Mouse (Mus musculus) urinary bladder, postnatal 0 days (tissue): Measurements from ENCODE around the gene Taar2. TPM values are rescaled to one million over a fixed set of nuclear protein-coding genes. Genes with fewer than 3 reads are reported as not detected.

Experiments
- polyA plus RNA-seq: library from polyadenylated mRNA; unstranded; fragments of >200 nt; fragmentation: Nextera tagmentation; extraction: Ambion mirVana; gene quantifications from 2 replicates; pipeline ENCODE4 v1.2.1, GENCODE M21; 2015

Gene Taar2
- polyA plus RNA-seq = not detected in 2 replicates

GRCm38 (mm10) chr10:23938312-23938711 lies at the start of gene Taar2:
Gene Taar2 (plus strand): TSS chr10:23938572.

DNA sequence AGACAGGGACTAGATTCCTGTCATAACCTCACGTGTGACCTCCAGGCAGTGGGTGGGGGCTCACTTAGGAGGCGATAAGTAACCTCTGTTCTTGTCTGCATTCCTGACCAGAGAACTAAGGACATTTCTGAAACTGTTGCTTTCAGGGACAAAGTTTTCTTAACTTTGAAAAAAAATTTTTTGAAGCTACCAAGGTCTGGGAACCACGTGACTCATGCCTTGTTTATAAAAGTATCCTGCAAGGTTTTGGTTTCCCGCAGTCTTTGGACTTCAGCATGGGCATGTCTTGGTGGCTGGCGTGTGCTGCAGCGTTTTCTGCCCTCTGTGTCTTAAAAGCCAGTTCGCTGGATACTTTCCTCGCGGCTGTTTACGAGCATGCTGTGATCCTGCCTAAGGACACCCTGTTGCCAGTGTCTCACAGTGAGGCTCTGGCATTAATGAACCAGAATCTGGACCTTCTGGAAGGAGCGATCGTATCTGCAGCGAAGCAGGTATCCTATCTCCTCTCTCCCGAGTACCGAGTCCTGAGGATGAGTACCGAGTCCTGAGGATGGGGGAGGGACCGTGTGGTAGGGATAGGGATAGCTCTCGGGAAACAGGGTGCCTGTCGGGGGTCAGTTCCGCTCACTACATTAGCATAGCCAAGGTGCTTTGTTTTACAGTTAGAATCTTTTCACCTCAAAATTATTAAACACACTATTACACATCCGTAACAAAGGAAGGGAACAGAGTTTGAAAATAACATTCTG lies 43.6 kb upstream of the Taar2 start, which contains the start of gene Vnn1:
Gene Vnn1 (plus strand): TSS at position 88 of the 749 bp plus-strand sequence.

GRCm38 (mm10) chr10:23920056-23920455 lies 18.3 kb upstream of the Taar2 start, which contains the start of gene Taar1:
Gene Taar1 (plus strand): TSS chr10:23920356.

DNA sequence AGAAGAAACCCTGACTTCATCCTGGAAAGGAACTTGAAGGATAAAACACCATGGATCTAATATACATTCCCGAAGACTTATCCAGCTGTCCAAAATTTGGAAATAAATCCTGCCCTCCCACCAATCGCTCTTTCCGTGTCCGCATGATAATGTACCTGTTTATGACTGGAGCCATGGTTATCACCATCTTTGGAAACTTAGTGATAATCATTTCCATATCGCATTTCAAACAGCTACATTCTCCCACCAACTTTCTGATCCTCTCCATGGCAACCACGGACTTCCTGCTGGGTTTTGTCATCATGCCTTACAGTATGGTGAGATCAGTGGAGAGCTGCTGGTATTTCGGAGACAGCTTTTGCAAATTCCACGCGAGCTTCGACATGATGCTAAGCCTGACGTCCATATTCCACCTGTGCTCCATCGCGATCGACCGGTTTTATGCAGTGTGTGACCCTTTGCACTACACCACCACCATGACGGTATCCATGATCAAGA lies 11.2 kb downstream of the Taar2 start, which contains the start of gene Taar3:
Gene Taar3 (plus strand): TSS at position 51 of the 498 bp plus-strand sequence.

GRCm38 (mm10) chr10:23960444-23960915 lies 22.1 kb downstream of the Taar2 start, which contains the start of gene Taar4:
Gene Taar4 (plus strand): TSS chr10:23960494.

DNA sequence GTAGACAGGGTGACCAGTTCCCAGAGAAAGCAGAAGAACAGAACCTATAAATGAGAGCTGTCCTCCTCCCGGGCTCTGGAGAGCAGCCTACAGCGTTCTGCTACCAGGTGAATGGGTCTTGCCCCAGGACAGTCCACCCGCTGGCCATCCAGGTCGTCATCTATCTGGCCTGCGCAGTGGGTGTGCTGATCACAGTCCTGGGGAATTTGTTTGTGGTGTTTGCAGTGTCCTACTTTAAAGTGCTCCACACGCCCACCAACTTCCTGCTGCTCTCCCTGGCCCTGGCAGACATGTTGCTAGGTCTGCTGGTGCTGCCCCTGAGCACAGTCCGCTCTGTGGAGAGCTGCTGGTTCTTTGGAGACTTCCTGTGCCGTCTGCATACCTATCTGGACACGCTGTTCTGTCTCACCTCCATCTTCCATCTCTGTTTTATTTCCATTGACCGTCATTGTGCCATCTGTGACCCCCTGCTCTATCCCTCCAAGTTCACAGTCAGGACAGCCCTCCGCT lies 32.3 kb downstream of the Taar2 start, which contains the start of gene Taar5:
Gene Taar5 (plus strand): TSS at position 51 of the 510 bp plus-strand sequence.

GRCm38 (mm10) chr10:23985546-23985945 lies 47.2 kb downstream of the Taar2 start, which contains the start of gene Taar6:
Gene Taar6 (minus strand): TSS chr10:23985646.

Other genes starting within 250 kb of the Taar2 start
- gene Rps12, start 151.3 kb upstream of the Taar2 start, polyA plus RNA-seq = 153 and 155 TPM in 2 replicates
- gene Slc18b1, start 141.6 kb upstream of the Taar2 start, polyA plus RNA-seq = 17.7 and 30.9 TPM in 2 replicates
- gene Vnn3, start 87.1 kb upstream of the Taar2 start, polyA plus RNA-seq = 0.19 and 0.26 TPM in 2 replicates
- gene Vnn1, start 43.9 kb upstream of the Taar2 start, polyA plus RNA-seq = 1.3 and 2.5 TPM in 2 replicates
- not detected in 2 replicates for gene Taar1, start 18.2 kb upstream of the Taar2 start, polyA plus RNA-seq
- gene Taar3, start 11.0 kb downstream of the Taar2 start, polyA plus RNA-seq = not detected in 2 replicates
- not detected in 2 replicates for gene Taar4, start 21.9 kb downstream of the Taar2 start, polyA plus RNA-seq
- not detected in 2 replicates for gene Taar5, start 32.1 kb downstream of the Taar2 start, polyA plus RNA-seq
- not detected in 2 replicates for gene Taar6, start 47.1 kb downstream of the Taar2 start, polyA plus RNA-seq
- not detected in 2 replicates for gene Taar7a, start 54.9 kb downstream of the Taar2 start, polyA plus RNA-seq
- gene Taar7b, start 61.4 kb downstream of the Taar2 start, polyA plus RNA-seq = not detected in 2 replicates
- not detected in 2 replicates for gene Taar7d, start 88.7 kb downstream of the Taar2 start, polyA plus RNA-seq
- gene Taar7e, start 99.0 kb downstream of the Taar2 start, polyA plus RNA-seq = not detected in 2 replicates
- gene Taar7f, start 110.9 kb downstream of the Taar2 start, polyA plus RNA-seq = not detected in 2 replicates
- gene Taar8a, start 137.9 kb downstream of the Taar2 start, polyA plus RNA-seq = not detected in 2 replicates
- not detected in 2 replicates for gene Taar8b, start 153.7 kb downstream of the Taar2 start, polyA plus RNA-seq
- not detected in 2 replicates for gene Taar8c, start 163.3 kb downstream of the Taar2 start, polyA plus RNA-seq
- gene Taar9, start 171.0 kb downstream of the Taar2 start, polyA plus RNA-seq = not detected in 2 replicates
- 74.7 and 89.6 TPM in 2 replicates for gene Stx7, start 210.7 kb downstream of the Taar2 start, polyA plus RNA-seq